Mouse (Mus musculus): ENCODE results near the gene Arhgef7. TPM values are rescaled to one million over a fixed set of nuclear protein-coding genes. Genes with fewer than 3 reads are reported as not detected.
A peak's percentile ranks its signal among the peaks of the same experiment; 100 is the strongest.

Gene Arhgef7
- polyA plus RNA-seq, 1 experiment from 2014 or later = 53.0 TPM

DNA sequence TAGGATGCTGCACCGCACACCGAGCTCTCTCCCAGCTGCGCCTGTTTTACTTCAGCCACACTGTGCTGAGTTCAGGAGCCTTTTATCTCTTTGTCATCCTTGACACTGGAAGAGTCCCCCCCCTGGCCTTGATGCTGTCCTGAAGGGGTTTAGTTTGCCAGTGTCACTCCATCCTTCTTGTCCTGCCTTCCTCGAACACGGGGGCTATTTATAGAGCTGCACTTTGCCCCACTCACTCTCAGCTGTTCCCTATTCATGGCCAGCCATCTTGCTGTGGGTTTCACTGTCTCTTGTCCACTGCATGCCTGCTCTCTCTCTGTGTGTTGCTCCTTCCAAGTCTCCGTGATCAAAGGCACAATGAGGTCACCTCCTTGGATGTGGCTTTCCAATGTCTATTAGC, 22.0 kb downstream of the Arhgef7 start:
- Histone ChIP-seq H3K9ac (replicated peaks) (no peak overlapping the region), H3K4me3 (replicated peaks) (no peak overlapping the region), H3K9me3 (no peaks in the 10 kb centered on the region), H3K27me3 (no peaks in the 10 kb centered on the region), H3K4me1 (replicated peaks) (peaks cover 19% of the 10 kb centered on the region), H3K36me3 (no peaks in the 10 kb centered on the region), H3K27ac (no peak overlapping the region), H3K4me2 (no peak overlapping the region)
- WGBS = 53% methylated on average over 6 of the region's 6 CpGs
- ATAC-seq (ENCODE audit: insufficient number of reproducible peaks, insufficient read depth, low FRiP score, low TSS enrichment, low read depth) = no peak

DNA sequence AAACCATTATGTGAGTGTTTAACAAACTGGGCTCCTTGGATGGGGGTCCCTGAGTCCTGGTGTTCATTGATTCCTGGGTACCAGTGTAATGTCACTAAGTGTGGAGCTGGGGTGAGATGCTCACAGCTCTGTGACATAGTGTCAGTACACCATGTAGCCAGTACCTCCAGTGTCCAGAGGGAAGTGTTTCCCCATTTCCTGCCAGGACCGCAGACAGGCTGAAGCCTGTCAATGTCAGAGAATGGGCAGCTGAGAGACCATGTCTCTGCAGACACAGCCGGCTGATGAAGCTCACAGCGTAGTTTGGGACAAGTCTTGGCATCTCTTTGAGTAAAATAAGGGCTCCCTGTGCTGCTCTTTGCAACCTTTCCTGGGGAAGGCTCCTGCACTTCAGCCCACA, 24.8 kb downstream of the Arhgef7 start:
- no peak overlapping the region for H3K27ac ChIP-seq
- H3K4me3 ChIP-seq (replicated peaks) = no peak overlapping the region
- no peaks in the 10 kb centered on the region for H3K9me3 ChIP-seq
- H3K9ac ChIP-seq (replicated peaks) = no peak overlapping the region
- H3K36me3 ChIP-seq = no peaks in the 10 kb centered on the region
- no peak overlapping the region for H3K4me2 ChIP-seq
- H3K27me3 ChIP-seq = no peaks in the 10 kb centered on the region
- ATAC-seq (ENCODE audit: insufficient number of reproducible peaks, insufficient read depth, low FRiP score, low TSS enrichment, low read depth) = no peak
- 63% methylated on average over 3 of the region's 3 CpGs for WGBS
- peaks cover 11% of the 10 kb centered on the region for H3K4me1 ChIP-seq (replicated peaks)

GRCm38 (mm10) chr8:11753155-11753941, 25.8 kb downstream of the Arhgef7 start:
- H3K4me2 ChIP-seq = no peak overlapping the region
- no peaks in the 10 kb centered on the region for H3K36me3 ChIP-seq
- H3K27me3 ChIP-seq = no peaks in the 10 kb centered on the region
- no peak for ATAC-seq (ENCODE audit: insufficient number of reproducible peaks, insufficient read depth, low FRiP score, low TSS enrichment, low read depth)
- no peak overlapping the region for H3K27ac ChIP-seq
- peaks cover 7% of the 10 kb centered on the region for H3K4me1 ChIP-seq (replicated peaks)
- H3K9me3 ChIP-seq = no peaks in the 10 kb centered on the region
- 69% methylated on average over 11 of the region's 11 CpGs for WGBS
- H3K9ac ChIP-seq (replicated peaks) = no peak overlapping the region
- H3K4me3 ChIP-seq (replicated peaks) = no peak overlapping the region

DNA sequence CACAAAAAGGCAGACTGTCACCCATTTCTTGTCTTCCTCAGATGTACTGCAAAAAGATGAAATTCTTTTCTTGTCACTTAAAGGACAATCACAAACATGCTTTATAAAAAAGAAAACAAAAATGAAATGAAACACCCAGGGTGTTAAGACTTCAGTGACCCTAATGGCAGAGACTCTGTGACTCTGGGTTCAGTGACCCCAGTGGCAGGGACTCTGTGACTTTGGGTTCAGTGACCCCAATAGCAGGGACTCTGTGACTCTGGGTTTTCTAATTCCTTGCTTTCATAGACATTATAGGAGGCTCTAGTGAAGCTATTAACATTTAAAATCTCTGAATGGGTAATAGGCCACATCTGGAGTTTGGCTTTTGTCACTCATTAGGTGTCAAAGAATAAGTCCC, 27.2 kb downstream of the Arhgef7 start:
- H3K36me3 ChIP-seq = no peaks in the 10 kb centered on the region
- H3K4me2 ChIP-seq = no peak overlapping the region
- no peak overlapping the region for H3K4me3 ChIP-seq (replicated peaks)
- no peak overlapping the region for H3K9ac ChIP-seq (replicated peaks)
- H3K27ac ChIP-seq = no peak overlapping the region
- ATAC-seq (ENCODE audit: insufficient number of reproducible peaks, insufficient read depth, low FRiP score, low TSS enrichment, low read depth) = no peak
- H3K27me3 ChIP-seq = no peaks in the 10 kb centered on the region
- peaks cover 17% of the 10 kb centered on the region for H3K4me1 ChIP-seq (replicated peaks)
- H3K9me3 ChIP-seq = no peaks in the 10 kb centered on the region

GRCm38 (mm10) chr8:11755873-11756272, 28.4 kb downstream of the Arhgef7 start:
- Histone ChIP-seq H3K27ac (no peak overlapping the region), H3K4me2 (no peak overlapping the region), H3K9ac (replicated peaks) (no peak overlapping the region), H3K4me1 (replicated peaks) (peaks cover 17% of the 10 kb centered on the region), H3K27me3 (no peaks in the 10 kb centered on the region), H3K36me3 (no peaks in the 10 kb centered on the region), H3K9me3 (no peaks in the 10 kb centered on the region), H3K4me3 (replicated peaks) (no peak overlapping the region)
- 15% methylated on average over 5 of the region's 5 CpGs for WGBS
- ATAC-seq (ENCODE audit: insufficient number of reproducible peaks, insufficient read depth, low FRiP score, low TSS enrichment, low read depth) = no peak

DNA sequence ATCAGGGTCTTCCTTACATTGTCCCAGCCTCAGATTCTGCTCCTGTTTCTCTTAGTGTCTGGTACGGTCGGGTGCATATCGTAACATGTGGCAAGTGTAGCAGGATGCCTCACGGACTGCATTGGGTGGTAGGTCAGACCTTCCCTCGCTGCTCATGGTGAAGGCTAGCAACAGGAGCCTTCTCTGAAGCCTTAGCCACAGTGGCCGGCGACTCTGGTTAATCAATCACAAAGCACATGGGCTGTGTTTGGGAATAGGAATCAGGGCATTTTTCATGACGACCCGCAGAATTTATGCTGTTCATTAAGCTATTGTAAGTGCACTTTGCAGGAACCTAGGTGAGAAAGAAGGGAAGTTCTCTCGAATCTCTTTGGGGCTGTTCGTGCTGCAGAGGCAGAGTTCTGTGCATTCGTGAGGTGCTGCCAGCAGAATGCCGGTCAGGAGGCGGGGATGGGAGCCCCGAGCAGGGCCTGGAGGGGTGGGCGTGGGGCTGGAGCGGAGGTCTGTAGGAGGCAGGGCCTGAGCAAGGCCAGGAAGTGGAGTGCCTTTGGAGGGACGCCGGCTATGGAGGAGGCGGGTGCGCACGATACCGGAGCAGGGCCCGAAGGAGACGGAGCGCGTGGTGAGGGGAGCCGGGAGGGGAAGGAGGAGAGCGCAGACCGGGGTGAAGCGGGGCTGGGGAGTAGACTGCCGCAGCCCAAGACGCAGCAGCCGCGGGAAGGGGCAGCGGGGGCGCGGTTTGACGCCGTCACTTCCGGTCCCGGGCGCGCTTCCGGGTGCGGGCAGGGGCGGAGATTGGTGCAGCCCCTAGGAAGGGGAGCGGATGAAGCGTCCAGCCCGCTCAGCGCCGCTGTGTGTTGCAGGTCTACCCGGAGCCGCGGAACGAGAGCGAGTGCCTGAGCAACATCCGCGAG, 30.3 kb downstream of the Arhgef7 start:
- H3K9ac ChIP-seq (replicated peaks) = peak overlapping the region; percentile 93
- H3K27me3 ChIP-seq = no peaks in the 10 kb centered on the region
- H3K4me2 ChIP-seq = peak overlapping the region; percentile 93
- peaks cover 17% of the 10 kb centered on the region for H3K4me1 ChIP-seq (replicated peaks)
- peak overlapping the region; percentile 87 for H3K27ac ChIP-seq
- H3K9me3 ChIP-seq = no peaks in the 10 kb centered on the region
- H3K36me3 ChIP-seq = peaks cover 1% of the 10 kb centered on the region; the same call in 1 of the 2 replicates
- peak overlapping the region; percentile 88 for H3K4me3 ChIP-seq (replicated peaks)
- 3% methylated on average over 55 of the region's 59 CpGs for WGBS
- peak; percentile 92 for ATAC-seq (ENCODE audit: insufficient number of reproducible peaks, insufficient read depth, low FRiP score, low TSS enrichment, low read depth)

- H3K27me3 ChIP-seq = no peaks in the 10 kb centered on the region
- peak overlapping the region; percentile 93 for H3K4me2 ChIP-seq
- H3K4me3 ChIP-seq (replicated peaks) = peak overlapping the region; percentile 88
- no peaks in the 10 kb centered on the region for H3K9me3 ChIP-seq
- peaks cover 17% of the 10 kb centered on the region for H3K4me1 ChIP-seq (replicated peaks)
- peak overlapping the region; percentile 87 for H3K27ac ChIP-seq
- whole genome bisulfite sequencing = 2% methylated on average over 51 of the region's 53 CpGs
- peaks cover 2% of the 10 kb centered on the region; the same call in 1 of the 2 replicates for H3K36me3 ChIP-seq
- H3K9ac ChIP-seq (replicated peaks) = peak overlapping the region; percentile 93
- peak; percentile 57; the same call in 1 of the 2 replicates for ATAC-seq (ENCODE audit: insufficient number of reproducible peaks, insufficient read depth, low FRiP score, low TSS enrichment, low read depth)
These were observed 31.2 kb downstream of the Arhgef7 start for GRCm38 (mm10) chr8:11758482-11759281.

- Histone ChIP-seq H3K36me3 (peaks cover 10% of the 10 kb centered on the region; the same call in 1 of the 2 replicates), H3K4me3 (replicated peaks) (no peak overlapping the region), H3K9ac (replicated peaks) (no peak overlapping the region), H3K4me2 (no peak overlapping the region), H3K4me1 (replicated peaks) (peaks cover 17% of the 10 kb centered on the region), H3K9me3 (no peaks in the 10 kb centered on the region), H3K27ac (no peak overlapping the region), H3K27me3 (no peaks in the 10 kb centered on the region)
- WGBS = 83% methylated on average over 6 of the region's 6 CpGs
- no peak for ATAC-seq (ENCODE audit: insufficient number of reproducible peaks, insufficient read depth, low FRiP score, low TSS enrichment, low read depth)
These were observed 34.0 kb downstream of the Arhgef7 start for GRCm38 (mm10) chr8:11761551-11761950.

- H3K36me3 ChIP-seq = peaks cover 14% of the 10 kb centered on the region; the same call in 1 of the 2 replicates
- no peak for ATAC-seq (ENCODE audit: insufficient number of reproducible peaks, insufficient read depth, low FRiP score, low TSS enrichment, low read depth)
- WGBS = 94% methylated on average over 5 of the region's 5 CpGs
These were observed 34.5 kb downstream of the Arhgef7 start for GRCm38 (mm10) chr8:11762048-11762447.

DNA sequence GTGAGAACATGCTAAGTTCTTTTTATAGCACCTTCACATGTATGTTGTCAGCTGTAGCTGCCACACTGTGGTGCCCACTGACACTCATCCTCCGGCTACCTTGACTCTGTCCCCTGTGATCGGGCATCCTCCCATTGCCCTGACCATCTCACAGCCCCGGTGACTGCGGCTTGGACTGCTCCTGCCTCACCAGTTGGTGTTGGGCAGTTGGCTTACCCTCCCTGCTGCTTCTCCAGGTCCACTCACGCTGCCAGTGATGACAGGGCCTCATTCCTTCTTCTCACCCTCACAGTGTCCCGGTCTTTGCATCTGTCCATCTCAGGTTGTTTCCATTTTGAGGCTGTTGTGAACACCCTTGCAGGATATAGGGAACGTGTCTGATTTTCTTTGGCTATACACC, 35.3 kb downstream of the Arhgef7 start:
- ATAC-seq (ENCODE audit: insufficient number of reproducible peaks, insufficient read depth, low FRiP score, low TSS enrichment, low read depth) = no peak
- Histone ChIP-seq H3K4me3 (replicated peaks) (no peak overlapping the region), H3K9me3 (no peaks in the 10 kb centered on the region), H3K27me3 (no peaks in the 10 kb centered on the region), H3K36me3 (peaks cover 20% of the 10 kb centered on the region; the same call in 1 of the 2 replicates), H3K4me2 (no peak overlapping the region), H3K9ac (replicated peaks) (no peak overlapping the region), H3K4me1 (replicated peaks) (peaks cover 9% of the 10 kb centered on the region), H3K27ac (no peak overlapping the region)
- 93% methylated on average over 7 of the region's 7 CpGs for whole genome bisulfite sequencing

More at GRCm38 (mm10) chr8:11762048-11762447, 34.5 kb downstream of the Arhgef7 start:
- Histone ChIP-seq H3K27ac (no peak overlapping the region), H3K9me3 (no peaks in the 10 kb centered on the region), H3K9ac (replicated peaks) (no peak overlapping the region), H3K4me2 (no peak overlapping the region), H3K27me3 (no peaks in the 10 kb centered on the region), H3K4me3 (replicated peaks) (no peak overlapping the region), H3K4me1 (replicated peaks) (peaks cover 16% of the 10 kb centered on the region)

All from limb, embryonic 12.5 days (tissue).